ENCODE assay signal across 8 mouse cellular contexts in genomic region chr16:91689791-91690190, GRCm38 (mm10). TPM values are rescaled to one million over a fixed set of nuclear protein-coding genes. Genes with fewer than 3 reads are reported as not detected.
DNase-seq lines count a peak whose midpoint lies in the region; ATAC-seq lines count a peak whose summit lies in the region.
"Had no signal": no experiment of that assay in that cellular context is flagged by ENCODE, and none has a peak within 500 bp of the region (broad histone marks: within the 10 kb centered on the region; RNA-seq: fewer than 3 reads in every experiment).

No protein-coding gene starts in this region.

- ATAC-seq in limb, embryonic 11.5 days (ENCODE audit: insufficient number of reproducible peaks, low FRiP score, low TSS enrichment, low read depth), result no peak
- no peak for ATAC-seq in hindbrain, embryonic 13.5 days (ENCODE audit: low FRiP score)
- no peak for ATAC-seq in midbrain, embryonic 15.5 days (replicated peaks)
- no peak for ATAC-seq in inflammation-experienced regulatory T-cells, adult 6 months

- no peaks in the 10 kb centered on the region for H3K9me3 ChIP-seq in limb, embryonic 11.5 days (ENCODE audit: control insufficient read depth, low read length)
- no peaks in the 10 kb centered on the region for H3K9me3 ChIP-seq in limb, embryonic 10.5 days (replicated peaks)
- no peaks in the 10 kb centered on the region for H3K9me3 ChIP-seq in hindbrain, embryonic 13.5 days
- H3K9me3 ChIP-seq in midbrain, embryonic 15.5 days, result no peaks in the 10 kb centered on the region

- no peaks in the 10 kb centered on the region for H3K27me3 ChIP-seq in limb, embryonic 11.5 days (ENCODE audit: control insufficient read depth, insufficient read depth, low read length)
- no peaks in the 10 kb centered on the region for H3K27me3 ChIP-seq in limb, embryonic 10.5 days (ENCODE audit: low read depth, poor library complexity, severe bottlenecking)
- no peaks in the 10 kb centered on the region for H3K27me3 ChIP-seq in hindbrain, embryonic 13.5 days
- H3K27me3 ChIP-seq in midbrain, embryonic 15.5 days (replicated peaks), result no peaks in the 10 kb centered on the region

- H3K9ac ChIP-seq in limb, embryonic 11.5 days (ENCODE audit: low read length), result no peak overlapping the region
- 0 out of 2 replicates have a peak overlapping the region, but pooled peaks have one; percentile 40 for H3K9ac ChIP-seq in hindbrain, embryonic 13.5 days
- no peak overlapping the region for H3K9ac ChIP-seq in midbrain, embryonic 15.5 days

- no peaks in the 10 kb centered on the region for H3K4me1 ChIP-seq in limb, embryonic 11.5 days (ENCODE audit: control insufficient read depth, insufficient read depth, low read length)
- H3K4me1 ChIP-seq in limb, embryonic 10.5 days, result peaks cover 19% of the 10 kb centered on the region
- peaks cover 21% of the 10 kb centered on the region for H3K4me1 ChIP-seq in hindbrain, embryonic 13.5 days (replicated peaks)
- H3K4me1 ChIP-seq in midbrain, embryonic 15.5 days, result peaks cover 20% of the 10 kb centered on the region

- no peak for DNase-seq in limb, embryonic 11.5 days (ENCODE audit: low spot score)
- no peak for DNase-seq in limb, embryonic 10.5 days (ENCODE audit: low spot score)
- DNase-seq in c-Kit-positive CD71-positive TER-119-negative erythroid progenitor cells, embryonic 14.5 days (ENCODE audit: low read depth), result peak; percentile 38
- DNase-seq in embryo, embryonic 10 days (ENCODE audit: low spot score), result no peak
- DNase-seq: adrenal gland, postnatal 14 days had no signal

- peaks cover 3% of the 10 kb centered on the region; the same call in 1 of the 2 replicates for H3K36me3 ChIP-seq in limb, embryonic 11.5 days (ENCODE audit: control insufficient read depth, insufficient read depth, low read length)
- H3K36me3 ChIP-seq in limb, embryonic 10.5 days, result peaks cover 17% of the 10 kb centered on the region
- H3K36me3 ChIP-seq in hindbrain, embryonic 13.5 days, result peaks cover 30% of the 10 kb centered on the region
- H3K36me3 ChIP-seq in midbrain, embryonic 15.5 days (replicated peaks), result peaks cover 13% of the 10 kb centered on the region; the same call in 1 of the 2 replicates

- WGBS in limb, embryonic 11.5 days, result 53% methylated on average over 7 of the region's 7 CpGs
- WGBS in limb, embryonic 10.5 days, result 56% methylated on average over 7 of the region's 7 CpGs
- 49% methylated on average over 7 of the region's 7 CpGs for WGBS in hindbrain, embryonic 13.5 days
- WGBS in midbrain, embryonic 15.5 days, result 37% methylated on average over 7 of the region's 7 CpGs

- H3K4me2 ChIP-seq in limb, embryonic 11.5 days (ENCODE audit: low read depth, severe bottlenecking), result peak overlapping the region; percentile 3; the same call in 1 of the 2 replicates
- H3K4me2 ChIP-seq in hindbrain, embryonic 13.5 days, result peak overlapping the region; percentile 82
- peak overlapping the region; percentile 87 for H3K4me2 ChIP-seq in midbrain, embryonic 15.5 days

- no peak overlapping the region for H3K4me3 ChIP-seq in limb, embryonic 11.5 days (ENCODE audit: low read depth, low read length)
- H3K4me3 ChIP-seq in limb, embryonic 10.5 days, result no peak overlapping the region
- H3K4me3 ChIP-seq in hindbrain, embryonic 13.5 days, result 0 out of 2 replicates have a peak overlapping the region, but pooled peaks have one; percentile 2
- no peak overlapping the region for H3K4me3 ChIP-seq in midbrain, embryonic 15.5 days

- H3K27ac ChIP-seq in limb, embryonic 11.5 days (replicated peaks; ENCODE audit: low read depth, low read length), result no peak overlapping the region
- no peak overlapping the region for H3K27ac ChIP-seq in limb, embryonic 10.5 days
- no peak overlapping the region for H3K27ac ChIP-seq in hindbrain, embryonic 13.5 days
- no peak overlapping the region for H3K27ac ChIP-seq in midbrain, embryonic 15.5 days

RNA-seq across cellular contexts. Expression of gene Donson, which starts 1.2 kb away (rescaled TPM):
- polyA plus RNA-seq in limb, embryonic 11.5 days (2014; fragmentation: Nextera tagmentation; extraction: Ambion mirVana), result 37.0 and 40.8 TPM in 2 replicates
- 41.0 and 43.2 TPM in 2 replicates for polyA plus RNA-seq in limb, embryonic 10.5 days (2016; fragmentation: Nextera tagmentation; extraction: Ambion mirVana)
- polyA plus RNA-seq in hindbrain, embryonic 13.5 days (2015; fragmentation: Nextera tagmentation; extraction: Ambion mirVana), result 18.8 and 21.0 TPM in 2 replicates
- polyA plus RNA-seq in midbrain, embryonic 15.5 days (2015; fragmentation: Nextera tagmentation; extraction: Ambion mirVana), result 19.8 and 20.5 TPM in 2 replicates
- polyA plus RNA-seq in inflammation-experienced regulatory T-cells, adult 6 months (2017; shearing (Covaris generic)), result 10 to 100 TPM; 16.4 to 30.5 (median 17.6) TPM

RNA-seq across cellular contexts. Expression of gene Cryzl1, which starts 39.0 kb away (rescaled TPM):
- 57.9 and 71.7 TPM in 2 replicates for polyA plus RNA-seq in limb, embryonic 11.5 days (2014; fragmentation: Nextera tagmentation; extraction: Ambion mirVana)
- polyA plus RNA-seq in limb, embryonic 10.5 days (2016; fragmentation: Nextera tagmentation; extraction: Ambion mirVana), result 54.5 and 61.3 TPM in 2 replicates
- polyA plus RNA-seq in hindbrain, embryonic 13.5 days (2015; fragmentation: Nextera tagmentation; extraction: Ambion mirVana), result 95.5 and 97.1 TPM in 2 replicates
- 115 and 127 TPM in 2 replicates for polyA plus RNA-seq in midbrain, embryonic 15.5 days (2015; fragmentation: Nextera tagmentation; extraction: Ambion mirVana)
- 10 to 100 TPM; 66.2 to 89.2 (median 79.6) TPM for polyA plus RNA-seq in inflammation-experienced regulatory T-cells, adult 6 months (2017; shearing (Covaris generic))

RNA-seq across cellular contexts. Expression of gene Itsn1, which starts 39.3 kb away (rescaled TPM):
- polyA plus RNA-seq in limb, embryonic 11.5 days (2014; fragmentation: Nextera tagmentation; extraction: Ambion mirVana), result 32.5 and 37.5 TPM in 2 replicates
- polyA plus RNA-seq in limb, embryonic 10.5 days (2016; fragmentation: Nextera tagmentation; extraction: Ambion mirVana), result 33.1 and 34.5 TPM in 2 replicates
- polyA plus RNA-seq in hindbrain, embryonic 13.5 days (2015; fragmentation: Nextera tagmentation; extraction: Ambion mirVana), result 54.8 and 55.2 TPM in 2 replicates
- polyA plus RNA-seq in midbrain, embryonic 15.5 days (2015; fragmentation: Nextera tagmentation; extraction: Ambion mirVana), result 63.5 and 68.6 TPM in 2 replicates
- 1 to 10 TPM in 2 of 3 experiments, under 1 TPM in 1; 0.74 to 4.1 (median 3.9) TPM for polyA plus RNA-seq in inflammation-experienced regulatory T-cells, adult 6 months (2017; shearing (Covaris generic))

RNA-seq across cellular contexts. Expression of gene Son, which starts 42.5 kb away (rescaled TPM):
- polyA plus RNA-seq in limb, embryonic 11.5 days (2014; fragmentation: Nextera tagmentation; extraction: Ambion mirVana), result 150 and 151 TPM in 2 replicates
- 105 and 122 TPM in 2 replicates for polyA plus RNA-seq in limb, embryonic 10.5 days (2016; fragmentation: Nextera tagmentation; extraction: Ambion mirVana)
- 138 and 140 TPM in 2 replicates for polyA plus RNA-seq in hindbrain, embryonic 13.5 days (2015; fragmentation: Nextera tagmentation; extraction: Ambion mirVana)
- polyA plus RNA-seq in midbrain, embryonic 15.5 days (2015; fragmentation: Nextera tagmentation; extraction: Ambion mirVana), result 118 and 128 TPM in 2 replicates
- polyA plus RNA-seq in inflammation-experienced regulatory T-cells, adult 6 months (2017; shearing (Covaris generic)), result 100 to 1,000 TPM; 128 to 236 (median 180) TPM

RNA-seq across cellular contexts. Expression of gene Gart, which starts 43.0 kb away (rescaled TPM):
- 131 and 143 TPM in 2 replicates for polyA plus RNA-seq in limb, embryonic 11.5 days (2014; fragmentation: Nextera tagmentation; extraction: Ambion mirVana)
- polyA plus RNA-seq in limb, embryonic 10.5 days (2016; fragmentation: Nextera tagmentation; extraction: Ambion mirVana), result 178 and 199 TPM in 2 replicates
- polyA plus RNA-seq in hindbrain, embryonic 13.5 days (2015; fragmentation: Nextera tagmentation; extraction: Ambion mirVana), result 62.9 and 67.3 TPM in 2 replicates
- 60.7 and 62.0 TPM in 2 replicates for polyA plus RNA-seq in midbrain, embryonic 15.5 days (2015; fragmentation: Nextera tagmentation; extraction: Ambion mirVana)
- 10 to 100 TPM; 49.5 to 76.2 (median 64.5) TPM for polyA plus RNA-seq in inflammation-experienced regulatory T-cells, adult 6 months (2017; shearing (Covaris generic))

Comparison
In these comparisons a context has a peak if more than half of its experiments do, and no peak if none do; other contexts are left out.
1. H3K4me2 ChIP-seq: peak in every context shown above with its lines; median percentile 87 in midbrain, embryonic 15.5 days; 82 in hindbrain, embryonic 13.5 days; 3 in limb, embryonic 11.5 days.